Mouse (Mus musculus): ENCODE measurements around the gene Vezf1.

DNA sequence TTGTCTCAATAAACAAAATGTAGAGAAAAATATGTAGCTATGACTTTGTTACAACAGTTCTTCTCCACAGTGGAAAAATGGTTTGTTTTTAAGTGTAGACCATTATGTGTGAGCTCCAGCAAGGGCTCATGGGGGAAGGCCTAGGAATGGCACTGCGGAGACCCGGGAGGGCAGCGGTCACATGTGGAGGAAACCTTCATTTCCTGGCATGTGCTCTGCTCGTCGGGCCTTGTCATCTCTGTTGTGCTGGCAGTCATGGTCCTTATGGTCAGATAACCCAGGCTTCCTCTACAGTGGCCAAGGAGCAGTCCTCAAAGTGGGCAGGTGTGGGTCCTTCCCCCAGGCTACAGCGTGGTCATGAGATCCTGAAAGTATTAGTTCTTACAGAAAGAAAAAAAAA lies 15.6 kb downstream of the Vezf1 start:
- no peak for TF ChIP-seq FOSL1 (IDR thresholded peaks at IDR 0.05; ENCODE audit: insufficient read depth, low read length, poor library complexity, severe bottlenecking)
- TF ChIP-seq CTCF (IDR thresholded peaks at IDR 0.05; ENCODE audit: control insufficient read depth, insufficient read depth, insufficient read length), result no peak
